Mouse (Mus musculus): ENCODE measurements around the gene Gm28053. TPM values are rescaled to one million over a fixed set of nuclear protein-coding genes. Genes with fewer than 3 reads are reported as not detected.
"Not testable (repeated sequence)": the region's sequence is repeated elsewhere in the genome, so short reads cannot be mapped to it uniquely, and the experiment has no call there.

Gm28053 gene
- polyA plus RNA-seq, 1 experiment from 2014 or later = 1.9 TPM

GRCm38 (mm10) chr6:48678391-48678790, 40.0 kb upstream of the Gm28053 start:
- 65% methylated on average over 4 of the region's 4 CpGs for WGBS
- no peak for ATAC-seq (ENCODE audit: insufficient number of reproducible peaks, insufficient read depth, low FRiP score, low read depth)

GRCm38 (mm10) chr6:48679701-48680100, 38.7 kb upstream of the Gm28053 start:
- H3K27me3 ChIP-seq (ENCODE audit: control insufficient read depth, insufficient read depth, low read length) = no peaks in the 10 kb centered on the region
- H3K9ac ChIP-seq (replicated peaks; ENCODE audit: low read depth, low read length) = no peak overlapping the region
- no peaks in the 10 kb centered on the region for H3K36me3 ChIP-seq (ENCODE audit: control insufficient read depth, insufficient read depth, low read length)
- H3K4me1 ChIP-seq (ENCODE audit: control insufficient read depth, insufficient read depth, low read length) = 0 out of 2 replicates have a peak, but pooled peaks cover 2% of the 10 kb centered on the region
- WGBS = 79% methylated on average over 6 of the region's 6 CpGs
- H3K9me3 ChIP-seq (ENCODE audit: control insufficient read depth, low read depth, low read length) = no peaks in the 10 kb centered on the region
- ATAC-seq (ENCODE audit: insufficient number of reproducible peaks, insufficient read depth, low FRiP score, low read depth) = no peak
- no peak overlapping the region for H3K4me3 ChIP-seq (ENCODE audit: low read depth, low read length)
- no peak overlapping the region for H3K27ac ChIP-seq (ENCODE audit: low read length)
- H3K4me2 ChIP-seq (replicated peaks; ENCODE audit: low read depth, low read length) = no peak overlapping the region

More at GRCm38 (mm10) chr6:48678391-48678790, 40.0 kb upstream of the Gm28053 start:
- Histone ChIP-seq H3K9me3 (ENCODE audit: control insufficient read depth, low read depth, low read length) (no peaks in the 10 kb centered on the region), H3K36me3 (ENCODE audit: control insufficient read depth, insufficient read depth, low read length) (no peaks in the 10 kb centered on the region), H3K27me3 (ENCODE audit: control insufficient read depth, insufficient read depth, low read length) (no peaks in the 10 kb centered on the region), H3K27ac (ENCODE audit: low read length) (no peak overlapping the region), H3K4me3 (ENCODE audit: low read depth, low read length) (no peak overlapping the region), H3K9ac (replicated peaks; ENCODE audit: low read depth, low read length) (no peak overlapping the region), H3K4me1 (ENCODE audit: control insufficient read depth, insufficient read depth, low read length) (0 out of 2 replicates have a peak, but pooled peaks cover 2% of the 10 kb centered on the region), H3K4me2 (replicated peaks; ENCODE audit: low read depth, low read length) (no peak overlapping the region)

- Histone ChIP-seq H3K4me2 (replicated peaks; ENCODE audit: low read depth, low read length) (no peak overlapping the region), H3K4me1 (ENCODE audit: control insufficient read depth, insufficient read depth, low read length) (0 out of 2 replicates have a peak, but pooled peaks cover 2% of the 10 kb centered on the region), H3K36me3 (ENCODE audit: control insufficient read depth, insufficient read depth, low read length) (no peaks in the 10 kb centered on the region), H3K27ac (ENCODE audit: low read length) (no peak overlapping the region), H3K9me3 (ENCODE audit: control insufficient read depth, low read depth, low read length) (no peaks in the 10 kb centered on the region), H3K4me3 (ENCODE audit: low read depth, low read length) (no peak overlapping the region), H3K9ac (replicated peaks; ENCODE audit: low read depth, low read length) (no peak overlapping the region), H3K27me3 (ENCODE audit: control insufficient read depth, insufficient read depth, low read length) (no peaks in the 10 kb centered on the region)
- 75% methylated on average over 5 of the region's 5 CpGs for WGBS
- no peak for ATAC-seq (ENCODE audit: insufficient number of reproducible peaks, insufficient read depth, low FRiP score, low read depth)
Measured at GRCm38 (mm10) chr6:48680421-48680820, 38.0 kb upstream of the Gm28053 start.

GRCm38 (mm10) chr6:48681472-48682090, 36.8 kb upstream of the Gm28053 start:
- no peak overlapping the region for H3K4me3 ChIP-seq (ENCODE audit: low read depth, low read length)
- H3K4me1 ChIP-seq (ENCODE audit: control insufficient read depth, insufficient read depth, low read length) = no peaks in the 10 kb centered on the region
- no peak overlapping the region for H3K27ac ChIP-seq (ENCODE audit: low read length)
- no peaks in the 10 kb centered on the region for H3K27me3 ChIP-seq (ENCODE audit: control insufficient read depth, insufficient read depth, low read length)
- ATAC-seq (ENCODE audit: insufficient number of reproducible peaks, insufficient read depth, low FRiP score, low read depth) = no peak
- no peaks in the 10 kb centered on the region for H3K36me3 ChIP-seq (ENCODE audit: control insufficient read depth, insufficient read depth, low read length)
- H3K9ac ChIP-seq (replicated peaks; ENCODE audit: low read depth, low read length) = no peak overlapping the region
- 67% methylated on average over 3 of the region's 3 CpGs for WGBS
- H3K9me3 ChIP-seq (ENCODE audit: control insufficient read depth, low read depth, low read length) = no peaks in the 10 kb centered on the region
- H3K4me2 ChIP-seq (replicated peaks; ENCODE audit: low read depth, low read length) = no peak overlapping the region

- H3K9me3 ChIP-seq (ENCODE audit: control insufficient read depth, low read depth, low read length) = no peaks in the 10 kb centered on the region
- no peak overlapping the region for H3K4me3 ChIP-seq (ENCODE audit: low read depth, low read length)
- no peak overlapping the region for H3K9ac ChIP-seq (replicated peaks; ENCODE audit: low read depth, low read length)
- 73% methylated on average over 4 of the region's 4 CpGs for WGBS
- H3K36me3 ChIP-seq (ENCODE audit: control insufficient read depth, insufficient read depth, low read length) = no peaks in the 10 kb centered on the region
- H3K4me2 ChIP-seq (replicated peaks; ENCODE audit: low read depth, low read length) = no peak overlapping the region
- H3K27ac ChIP-seq (ENCODE audit: low read length) = no peak overlapping the region
- no peaks in the 10 kb centered on the region for H3K27me3 ChIP-seq (ENCODE audit: control insufficient read depth, insufficient read depth, low read length)
- no peak for ATAC-seq (ENCODE audit: insufficient number of reproducible peaks, insufficient read depth, low FRiP score, low read depth)
- no peaks in the 10 kb centered on the region for H3K4me1 ChIP-seq (ENCODE audit: control insufficient read depth, insufficient read depth, low read length)
Measured at GRCm38 (mm10) chr6:48682271-48682670, 36.1 kb upstream of the Gm28053 start.

GRCm38 (mm10) chr6:48683263-48683821, 35.1 kb upstream of the Gm28053 start:
- H3K27me3 ChIP-seq (ENCODE audit: control insufficient read depth, insufficient read depth, low read length); H3K4me1 ChIP-seq (ENCODE audit: control insufficient read depth, insufficient read depth, low read length); H3K36me3 ChIP-seq (ENCODE audit: control insufficient read depth, insufficient read depth, low read length); H3K4me3 ChIP-seq (ENCODE audit: low read depth, low read length); H3K9ac ChIP-seq (replicated peaks; ENCODE audit: low read depth, low read length); H3K27ac ChIP-seq (ENCODE audit: low read length); ATAC-seq (ENCODE audit: insufficient number of reproducible peaks, insufficient read depth, low FRiP score, low read depth); H3K4me2 ChIP-seq (replicated peaks; ENCODE audit: low read depth, low read length); H3K9me3 ChIP-seq (ENCODE audit: control insufficient read depth, low read depth, low read length): not testable (repeated sequence)
- 96% methylated on average over 3 of the region's 4 CpGs for WGBS

- 0 out of 2 replicates have a peak within 1 kb of the TSS, but pooled peaks have one; percentile 5 for H3K4me2 ChIP-seq (replicated peaks; ENCODE audit: low read depth, low read length)
- WGBS = 69% methylated on average over 5 of the region's 5 CpGs
- ATAC-seq (ENCODE audit: insufficient number of reproducible peaks, insufficient read depth, low FRiP score, low read depth) = no peak
- peak within 1 kb of the TSS; percentile 3; the same call in 1 of the 2 replicates for H3K27ac ChIP-seq (ENCODE audit: low read length)
- no peak within 1 kb of the TSS for H3K9ac ChIP-seq (replicated peaks; ENCODE audit: low read depth, low read length)
- H3K27me3 ChIP-seq (ENCODE audit: control insufficient read depth, insufficient read depth, low read length) = no peaks in the 10 kb centered on the region
- H3K36me3 ChIP-seq (ENCODE audit: control insufficient read depth, insufficient read depth, low read length) = no peaks in the 10 kb centered on the region
- H3K4me3 ChIP-seq (ENCODE audit: low read depth, low read length) = no peak within 1 kb of the TSS
- no peaks in the 10 kb centered on the region for H3K4me1 ChIP-seq (ENCODE audit: control insufficient read depth, insufficient read depth, low read length)
- H3K9me3 ChIP-seq (ENCODE audit: control insufficient read depth, low read depth, low read length) = no peaks in the 10 kb centered on the region
Measured at GRCm38 (mm10) chr6:48684319-48684718, 34.1 kb upstream of the Gm28053 start, which contains the start of gene Gimap4. Gene Gimap4 (plus strand): TSS chr6:48684549.

- Histone ChIP-seq H3K4me1 (ENCODE audit: control insufficient read depth, insufficient read depth, low read length) (no peaks in the 10 kb centered on the region), H3K4me2 (replicated peaks; ENCODE audit: low read depth, low read length) (0 out of 2 replicates have a peak overlapping the region, but pooled peaks have one; percentile 5), H3K36me3 (ENCODE audit: control insufficient read depth, insufficient read depth, low read length) (no peaks in the 10 kb centered on the region), H3K4me3 (ENCODE audit: low read depth, low read length) (no peak overlapping the region), H3K27me3 (ENCODE audit: control insufficient read depth, insufficient read depth, low read length) (no peaks in the 10 kb centered on the region), H3K27ac (ENCODE audit: low read length) (peak overlapping the region; percentile 3; the same call in 1 of the 2 replicates), H3K9me3 (ENCODE audit: control insufficient read depth, low read depth, low read length) (no peaks in the 10 kb centered on the region), H3K9ac (replicated peaks; ENCODE audit: low read depth, low read length) (no peak overlapping the region)
- 64% methylated on average over 4 of the region's 4 CpGs for WGBS
- ATAC-seq (ENCODE audit: insufficient number of reproducible peaks, insufficient read depth, low FRiP score, low read depth) = no peak
Measured at GRCm38 (mm10) chr6:48684806-48685205, 33.6 kb upstream of the Gm28053 start.

Data from stomach, embryonic 14.5 days (tissue).